Comparison of ENCODE assay signal across 8 mouse cellular contexts in genomic region chr3:95996451-95997073, GRCm38 (mm10). TPM values are rescaled to one million over a fixed set of nuclear protein-coding genes. Genes with fewer than 3 reads are reported as not detected.
DNase-seq lines count a peak whose midpoint lies in the region; ATAC-seq and TF ChIP-seq lines count a peak whose summit lies in the region.

No protein-coding gene starts in this region.

- H3K9me3 ChIP-seq in intestine, embryonic 14.5 days (ENCODE audit: control insufficient read depth, low read length): no peaks in the 10 kb centered on the region

- no peaks in the 10 kb centered on the region for H3K27me3 ChIP-seq in intestine, embryonic 14.5 days (replicated peaks; ENCODE audit: control insufficient read depth, insufficient read depth, low read length)

- no peak for ATAC-seq in intestine, embryonic 14.5 days (replicated peaks; ENCODE audit: low FRiP score, low TSS enrichment, low read depth)

- TF ChIP-seq CTCF in layer of hippocampus, adult 2 months (conservative IDR thresholded peaks at IDR 0.05): no peak

- no peak for DNase-seq in layer of hippocampus, adult 2 months (ENCODE audit: low spot score in 2 of 2)
- no peak for DNase-seq in layer of hippocampus, adult 9-11 months
- peak; percentile 37 for DNase-seq in embryo, embryonic 10 days (ENCODE audit: low spot score)
- DNase-seq in intestine, embryonic 14.5 days (ENCODE audit: low spot score): no peak
- DNase-seq in neural tube, embryonic 10.5 days (ENCODE audit: extremely low spot score, low spot score): peak; percentile 33
- DNase-seq in frontal cortex, postnatal 10 days (ENCODE audit: low spot score in 2 of 2): no peak
- no peak for DNase-seq in thymus, adult 18-20 months
- DNase-seq in left cerebral cortex, postnatal 36 days (ENCODE audit: low spot score in 2 of 2): no peak

- H3K4me3 ChIP-seq in layer of hippocampus, adult 2 months: peak overlapping the region; percentile 78
- H3K4me3 ChIP-seq in intestine, embryonic 14.5 days (ENCODE audit: low read depth, low read length): peak overlapping the region; percentile 72

- H3K9ac ChIP-seq in intestine, embryonic 14.5 days (ENCODE audit: low read length): peak overlapping the region; percentile 95

- WGBS in intestine, embryonic 14.5 days: 8% methylated on average over 6 of the region's 6 CpGs

- H3K4me2 ChIP-seq in intestine, embryonic 14.5 days (ENCODE audit: low read length): peak overlapping the region; percentile 62

- peak overlapping the region; percentile 95 for H3K27ac ChIP-seq in layer of hippocampus, adult 2 months
- peak overlapping the region; percentile 98 for H3K27ac ChIP-seq in intestine, embryonic 14.5 days (ENCODE audit: low read depth)

- intact Hi-C loops in left cerebral cortex, postnatal 36 days (cut with DNase I): no loop called here

- peaks cover 10% of the 10 kb centered on the region for H3K36me3 ChIP-seq in intestine, embryonic 14.5 days (ENCODE audit: control insufficient read depth, insufficient read depth, low read length)

- H3K4me1 ChIP-seq in intestine, embryonic 14.5 days (replicated peaks; ENCODE audit: control insufficient read depth, insufficient read depth, low read length): peaks cover 24% of the 10 kb centered on the region

RNA-seq across cellular contexts. Expression of gene Plekho1, which starts 0.8 kb away (rescaled TPM):
- total RNA-seq in layer of hippocampus, adult 2 months (2021): 10 to 100 TPM; 39.3 to 44.1 TPM
- 33.3 and 35.0 TPM in 2 replicates for polyA plus RNA-seq in intestine, embryonic 14.5 days (2014; fragmentation: Nextera tagmentation; extraction: Ambion mirVana)
- 10 to 100 TPM; 80.1 to 93.9 TPM for total RNA-seq in left cerebral cortex, postnatal 36 days (2021)

Comparison
In these comparisons a context has a peak if more than half of its experiments do, and no peak if none do; other contexts are left out.
1. DNase-seq: peak in embryo, embryonic 10 days (single experiment) and neural tube, embryonic 10.5 days (single experiment); none in layer of hippocampus, adult 2 months (0 of 2), layer of hippocampus, adult 9-11 months (single experiment), intestine, embryonic 14.5 days (single experiment), frontal cortex, postnatal 10 days (0 of 2), thymus, adult 18-20 months (0 of 2) and left cerebral cortex, postnatal 36 days (0 of 2).